Mouse (Mus musculus) small intestine, adult 2 months (tissue): ENCODE results near the gene Cabp4. TPM values are rescaled to one million over a fixed set of nuclear protein-coding genes. Genes with fewer than 3 reads are reported as not detected.
A peak's percentile ranks its signal among the peaks of the same experiment; 100 is the strongest.
"Not testable (repeated sequence)": the region's sequence is repeated elsewhere in the genome, so short reads cannot be mapped to it uniquely, and the experiment has no call there.

Experiments used
- H3K27ac ChIP-seq: fragments of 200-500 bp; 2 replicates; pipeline ENCODE4 v1.5.1; 2012; ENCODE audit warnings: low read depth, low read length, control low read depth, inconsistent platforms; ENCODE audit not compliant: insufficient read depth
- H3K27me3 ChIP-seq: fragments of 200-500 bp; 2 replicates; pipeline ENCODE4 v1.6.1; 2012; ENCODE audit warnings: mild to moderate bottlenecking, moderate library complexity, low read length, inconsistent platforms; ENCODE audit not compliant: control insufficient read depth, insufficient read depth
- H3K36me3 ChIP-seq: fragments of 200-500 bp; 2 replicates; pipeline ENCODE4 v1.6.1; 2012; ENCODE audit warnings: mild to moderate bottlenecking, low read length, control low read depth, inconsistent platforms; ENCODE audit not compliant: control insufficient read depth, insufficient read depth
- H3K4me1 ChIP-seq: fragments of 200-500 bp; 2 replicates; pipeline ENCODE4 v1.6.1; 2012; ENCODE audit warnings: low read length, inconsistent platforms, mixed read lengths; ENCODE audit not compliant: control insufficient read depth, insufficient read depth, insufficient read length
- H3K4me3 ChIP-seq: fragments of 200-500 bp; 2 replicates; pipeline ENCODE4 v1.5.1; 2012; ENCODE audit warnings: low read depth, mild to moderate bottlenecking, control low read depth, inconsistent platforms, low read length, moderate library complexity
- CTCF ChIP-seq: fragments of 200-500 bp; IDR thresholded peaks from 2 replicates; pipeline ENCODE4 v1.5.1; 2012; ENCODE audit warnings: low read depth, mild to moderate bottlenecking, control low read depth, inconsistent platforms, low read length, moderate library complexity, mixed read lengths; ENCODE audit not compliant: insufficient replicate concordance, insufficient read length; ENCODE audit errors: extremely low read depth
- POLR2A ChIP-seq: fragments of 200-500 bp; IDR thresholded peaks from 2 replicates; pipeline ENCODE4 v1.6.1; 2012; ENCODE audit warnings: low read depth, mild to moderate bottlenecking, control low read depth, inconsistent platforms, low read length, moderate library complexity
- WGBS: fragments of 180-500 bp; shearing (Covaris S2); methylation state at CpG from one replicate; pipeline ENCODE4 v1.1.7; 2018; 5-methylcytosine and 5-hydroxymethylcytosine counted together
- polyA plus RNA-seq: library from polyadenylated mRNA; depleted of rRNA; stranded (reverse); fragments of >200 nt; gene quantifications from 2 replicates; pipeline ENCODE4 v1.2.3, GENCODE M21; 2012

The Cabp4 gene
- polyA plus RNA-seq, 1 experiment, result 0.42 TPM

- 89% methylated on average over 7 of the region's 7 CpGs for WGBS
- H3K4me1 ChIP-seq, result peaks cover 12% of the 10 kb centered on the region
- no peaks in the 10 kb centered on the region for H3K27me3 ChIP-seq
- H3K4me3 ChIP-seq, result no peak overlapping the region
- H3K36me3 ChIP-seq, result peaks cover 34% of the 10 kb centered on the region
- TF ChIP-seq POLR2A (no peak), CTCF (no peak)
- H3K27ac ChIP-seq, result no peak overlapping the region
These were observed 14.4 kb downstream of the Cabp4 start for GRCm38 (mm10) chr19:4129462-4129861.

GRCm38 (mm10) chr19:4126759-4127495 is 16.9 kb downstream of the Cabp4 start:
- 37% methylated on average over 7 of the region's 7 CpGs for WGBS
- H3K27me3 ChIP-seq, result no peaks in the 10 kb centered on the region
- peak overlapping the region; percentile 78 for H3K4me3 ChIP-seq
- H3K27ac ChIP-seq, result peak overlapping the region; percentile 13; the same call in 1 of the 2 replicates
- peaks cover 12% of the 10 kb centered on the region for H3K4me1 ChIP-seq
- TF ChIP-seq POLR2A (no peak), CTCF (no peak)
- peaks cover 24% of the 10 kb centered on the region for H3K36me3 ChIP-seq

- TF ChIP-seq POLR2A (peak; percentile 61), CTCF (peak; percentile 68)
- Histone ChIP-seq H3K4me1 (peaks cover 13% of the 10 kb centered on the region), H3K36me3 (peaks cover 14% of the 10 kb centered on the region), H3K27me3 (no peaks in the 10 kb centered on the region), H3K27ac (peak within 1 kb of the TSS; percentile 55), H3K4me3 (peak within 1 kb of the TSS; percentile 78)
- WGBS, result under 1% methylated on average over 64 of the region's 64 CpGs
These were observed 17.8 kb downstream of the Cabp4 start, which contains the start of gene Aip for GRCm38 (mm10) chr19:4125741-4126696. TSS of gene Aip (minus strand) at chr19:4125858.

GRCm38 (mm10) chr19:4125268-4125667 is 18.6 kb downstream of the Cabp4 start:
- peak overlapping the region; percentile 55 for H3K27ac ChIP-seq

GRCm38 (mm10) chr19:4124432-4124831 is 19.4 kb downstream of the Cabp4 start:
- no peak for TF ChIP-seq POLR2A
- no peak for TF ChIP-seq CTCF
- WGBS, result 85% methylated on average over 4 of the region's 4 CpGs
- Histone ChIP-seq H3K27me3 (no peaks in the 10 kb centered on the region), H3K4me1 (peaks cover 21% of the 10 kb centered on the region), H3K27ac (no peak overlapping the region), H3K4me3 (no peak overlapping the region), H3K36me3 (peaks cover 8% of the 10 kb centered on the region; the same call in 1 of the 2 replicates)

More at GRCm38 (mm10) chr19:4125268-4125667, 18.6 kb downstream of the Cabp4 start:
- Histone ChIP-seq H3K4me3 (peak overlapping the region; percentile 60), H3K4me1 (peaks cover 19% of the 10 kb centered on the region), H3K36me3 (peaks cover 13% of the 10 kb centered on the region; the same call in 1 of the 2 replicates)
- not testable (repeated sequence) for H3K27me3 ChIP-seq
- WGBS, result 5% methylated on average over 4 of the region's 4 CpGs

GRCm38 (mm10) chr19:4122411-4123370 is 21.1 kb downstream of the Cabp4 start:
- no peak for TF ChIP-seq POLR2A
- TF ChIP-seq CTCF, result no peak
- no peaks in the 10 kb centered on the region for H3K27me3 ChIP-seq
- H3K4me1 ChIP-seq, result peaks cover 24% of the 10 kb centered on the region
- H3K36me3 ChIP-seq, result peaks cover 5% of the 10 kb centered on the region; the same call in 1 of the 2 replicates
- WGBS, result 75% methylated on average over 7 of the region's 7 CpGs
- H3K4me3 ChIP-seq, result no peak overlapping the region
- no peak overlapping the region for H3K27ac ChIP-seq

GRCm38 (mm10) chr19:4121896-4122295 is 21.9 kb downstream of the Cabp4 start:
- peak overlapping the region; percentile 11; the same call in 1 of the 2 replicates for H3K27ac ChIP-seq
- peaks cover 17% of the 10 kb centered on the region for H3K4me1 ChIP-seq
- H3K36me3 ChIP-seq, H3K27me3 ChIP-seq, H3K4me3 ChIP-seq: not testable (repeated sequence)
- 50% methylated on average over 6 of the region's 6 CpGs for WGBS
